ENCODE assay signal across 15 mouse cellular contexts in the genomic region with DNA sequence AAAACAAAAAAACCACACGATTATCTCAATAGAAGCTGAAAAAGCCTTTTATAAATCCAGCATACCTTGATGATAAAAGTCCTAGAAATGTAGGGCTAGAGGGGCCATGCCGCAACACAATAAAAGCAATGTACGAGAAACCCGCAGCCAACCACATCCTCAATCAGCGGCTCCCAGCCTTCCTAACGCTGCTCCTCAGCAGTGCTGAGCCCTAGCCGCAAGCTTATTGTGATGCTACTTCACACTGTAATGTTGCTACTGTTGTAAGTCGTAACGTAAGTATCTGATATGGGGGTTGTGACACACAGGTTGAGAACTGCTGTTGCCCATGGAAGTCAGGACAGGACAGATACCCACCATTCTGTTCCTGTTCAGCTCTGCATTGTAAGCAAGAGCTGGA. TPM values are rescaled to one million over a fixed set of nuclear protein-coding genes. Genes with fewer than 3 reads are reported as not detected.
A peak's percentile ranks its signal among the peaks of the same experiment; 100 is the strongest.
DNase-seq lines count a peak whose midpoint lies in the region; ATAC-seq lines count a peak whose summit lies in the region.
"Had no signal": no experiment of that assay in that cellular context is flagged by ENCODE, and none has a peak within 500 bp of the region (broad histone marks: within the 10 kb centered on the region; RNA-seq: fewer than 3 reads in every experiment).

No protein-coding gene starts in this region.

- ATAC-seq in megakaryocyte-erythroid progenitor cell, adult 5-6 weeks (replicated peaks; ENCODE audit: low FRiP score, low TSS enrichment, poor library complexity, severe bottlenecking) = 0 out of 2 replicates have a peak, but pooled peaks have one; percentile 34
- ATAC-seq: activated CD4-positive, CD25-positive, alpha-beta regulatory T cell, adult 4 months; forebrain, embryonic 16.5 days had no signal

- peak; percentile 31 for DNase-seq in thymus, postnatal 0 days (ENCODE audit: low spot score)
- no peak for DNase-seq in thymus, adult 18-20 months
- peak; percentile 45 for DNase-seq in T-cell, adult 2 months (ENCODE audit: low spot score)
- no peak for DNase-seq in liver
- no peak for DNase-seq in ovary, postnatal 14 days (ENCODE audit: low spot score)
- no peak for DNase-seq in testis, postnatal 10 days (ENCODE audit: low spot score)
- DNase-seq: adrenal gland, postnatal 14 days; cerebellum, adult 11-12 months; cerebellum, adult 9-10 months; cerebellum, postnatal 25 days; gastrocnemius, postnatal 10 days; heart, adult 2 months had no signal

RNA-seq across cellular contexts. Expression of a gene that starts 12.4 kb away (rescaled TPM):
- 7.0 and 8.4 TPM in 2 replicates for polyA plus RNA-seq in thymus, postnatal 0 days (2015; fragmentation: Nextera tagmentation; extraction: Ambion mirVana)
- total RNA-seq in megakaryocyte-erythroid progenitor cell, adult 5-6 weeks (2014; fragmentation: Nextera tagmentation) = 14.0 and 21.7 TPM in 2 replicates
- 18.5 and 33.1 TPM in 2 replicates for total RNA-seq in megakaryocyte-erythroid progenitor cell, adult 5-6 weeks (2017)

RNA-seq across cellular contexts. Expression of a gene that starts 44.1 kb away (rescaled TPM):
- polyA plus RNA-seq in thymus, postnatal 0 days (2015; fragmentation: Nextera tagmentation; extraction: Ambion mirVana) = 6.3 and 6.6 TPM in 2 replicates
- total RNA-seq in megakaryocyte-erythroid progenitor cell, adult 5-6 weeks (2014; fragmentation: Nextera tagmentation) = 1.7 and 1.9 TPM in 2 replicates
- 2.2 and 3.1 TPM in 2 replicates for total RNA-seq in megakaryocyte-erythroid progenitor cell, adult 5-6 weeks (2017)

Comparison
In these comparisons a context has a peak if more than half of its experiments do, and no peak if none do; other contexts are left out.
1. DNase-seq: peak in thymus, postnatal 0 days (single experiment) and T-cell, adult 2 months (single experiment); none in thymus, adult 18-20 months (0 of 2), liver (single experiment), ovary, postnatal 14 days (single experiment) and testis, postnatal 10 days (single experiment).